Comparison of ENCODE assay signal across 13 mouse cellular contexts in the genomic region with DNA sequence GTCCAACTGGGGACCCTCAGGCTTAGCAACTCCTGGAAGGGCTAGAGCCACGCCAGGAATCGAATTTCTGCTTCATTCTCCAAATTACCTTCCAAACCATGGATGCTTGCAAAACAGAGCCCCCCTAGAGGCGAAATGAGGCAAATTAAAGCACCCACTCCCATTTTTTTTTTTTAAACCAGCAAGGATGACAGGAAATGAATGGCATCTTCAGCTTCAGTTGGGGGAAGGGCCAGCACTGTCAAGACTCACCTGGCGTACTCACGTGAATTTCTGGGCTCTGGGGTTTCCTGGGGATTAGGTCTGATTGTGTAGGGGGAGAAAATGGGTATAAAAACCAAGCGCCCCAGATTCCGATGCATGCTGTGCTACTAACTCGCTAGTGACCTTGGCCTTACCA. TPM values are rescaled to one million over a fixed set of nuclear protein-coding genes. Genes with fewer than 3 reads are reported as not detected.
DNase-seq lines count a peak whose midpoint lies in the region; ATAC-seq lines count a peak whose summit lies in the region.
"Had no signal": no experiment of that assay in that cellular context is flagged by ENCODE, and none has a peak within 500 bp of the region (broad histone marks: within the 10 kb centered on the region; RNA-seq: fewer than 3 reads in every experiment).

No protein-coding gene starts in this region.

- H3K9ac ChIP-seq in lung, embryonic 16.5 days (ENCODE audit: low read length), result no peak overlapping the region
- H3K9ac ChIP-seq in forebrain, embryonic 16.5 days (replicated peaks; ENCODE audit: low read depth, low read length), result peak overlapping the region; percentile 73
- H3K9ac ChIP-seq in midbrain, embryonic 12.5 days (replicated peaks), result peak overlapping the region; percentile 76; the same call in 1 of the 2 replicates

- 28% methylated on average over 8 of the region's 8 CpGs for WGBS in lung, embryonic 16.5 days
- 28% methylated on average over 8 of the region's 8 CpGs for WGBS in forebrain, embryonic 16.5 days
- 44% methylated on average over 8 of the region's 8 CpGs for WGBS in midbrain, embryonic 12.5 days

- H3K4me2 ChIP-seq in lung, embryonic 16.5 days (ENCODE audit: low read depth, low read length), result peak overlapping the region; percentile 96; the same call in 1 of the 2 replicates
- peak overlapping the region; percentile 85 for H3K4me2 ChIP-seq in forebrain, embryonic 16.5 days (ENCODE audit: low read length)
- H3K4me2 ChIP-seq in midbrain, embryonic 12.5 days (replicated peaks), result peak overlapping the region; percentile 71

- no peak overlapping the region for H3K4me3 ChIP-seq in lung, embryonic 16.5 days (ENCODE audit: low read length)
- peak overlapping the region; percentile 57 for H3K4me3 ChIP-seq in forebrain, embryonic 16.5 days (replicated peaks; ENCODE audit: low read length)
- H3K4me3 ChIP-seq in midbrain, embryonic 12.5 days, result peak overlapping the region; percentile 63
- H3K4me3 ChIP-seq: heart, adult 2 months had no signal

- H3K9me3 ChIP-seq in lung, embryonic 16.5 days (ENCODE audit: control insufficient read depth, low read length), result no peaks in the 10 kb centered on the region
- no peaks in the 10 kb centered on the region for H3K9me3 ChIP-seq in forebrain, embryonic 16.5 days (ENCODE audit: control insufficient read depth, low read length)
- no peaks in the 10 kb centered on the region for H3K9me3 ChIP-seq in midbrain, embryonic 12.5 days

- peaks cover 8% of the 10 kb centered on the region for H3K4me1 ChIP-seq in lung, embryonic 16.5 days (replicated peaks; ENCODE audit: control insufficient read depth, insufficient read depth, low read length)
- peaks cover 12% of the 10 kb centered on the region for H3K4me1 ChIP-seq in forebrain, embryonic 16.5 days (replicated peaks; ENCODE audit: control insufficient read depth, insufficient read depth, low read length)
- H3K4me1 ChIP-seq in midbrain, embryonic 12.5 days, result no peaks in the 10 kb centered on the region

- H3K27ac ChIP-seq in lung, embryonic 16.5 days (ENCODE audit: low read length), result no peak overlapping the region
- no peak overlapping the region for H3K27ac ChIP-seq in forebrain, embryonic 16.5 days (ENCODE audit: low read length)
- H3K27ac ChIP-seq in midbrain, embryonic 12.5 days (replicated peaks), result no peak overlapping the region
- H3K27ac ChIP-seq: heart, adult 2 months; macrophage had no signal

- no peak for ATAC-seq in lung, embryonic 16.5 days (ENCODE audit: low read depth)
- no peak for ATAC-seq in forebrain, embryonic 16.5 days
- no peak for ATAC-seq in midbrain, embryonic 12.5 days (ENCODE audit: low FRiP score, low read depth)

- H3K27me3 ChIP-seq in lung, embryonic 16.5 days (ENCODE audit: control insufficient read depth, insufficient read depth, low read depth, low read length), result peaks cover 48% of the 10 kb centered on the region
- H3K27me3 ChIP-seq in forebrain, embryonic 16.5 days (replicated peaks; ENCODE audit: control insufficient read depth, insufficient read depth, low read length), result peaks cover 22% of the 10 kb centered on the region
- H3K27me3 ChIP-seq in midbrain, embryonic 12.5 days, result peaks cover 44% of the 10 kb centered on the region

- DNase-seq in lung, postnatal 4 days, result no peak
- no peak for DNase-seq in ovary, postnatal 14 days (ENCODE audit: low spot score)
- DNase-seq in right cerebral cortex, adult 2 months (ENCODE audit: low spot score in 2 of 2), result no peak
- DNase-seq in spleen, adult 12 weeks (ENCODE audit: low spot score), result no peak
- DNase-seq: adrenal gland, postnatal 14 days; cerebellum, adult 11 months; heart, adult 2 months; layer of hippocampus, postnatal 36 days; right cerebral cortex, postnatal 25 days had no signal

- no peaks in the 10 kb centered on the region for H3K36me3 ChIP-seq in lung, embryonic 16.5 days (ENCODE audit: control insufficient read depth, insufficient read depth, low read length)
- H3K36me3 ChIP-seq in forebrain, embryonic 16.5 days (ENCODE audit: control insufficient read depth, insufficient read depth), result no peaks in the 10 kb centered on the region
- no peaks in the 10 kb centered on the region for H3K36me3 ChIP-seq in midbrain, embryonic 12.5 days

RNA-seq across cellular contexts. Expression of a gene that starts 2.2 kb away (rescaled TPM):
- polyA plus RNA-seq in lung, embryonic 16.5 days (2015; fragmentation: Nextera tagmentation; extraction: Ambion mirVana), result 5.9 and 6.9 TPM in 2 replicates
- 68.5 and 103 TPM in 2 replicates for polyA plus RNA-seq in forebrain, embryonic 16.5 days (2015; fragmentation: Nextera tagmentation; extraction: Ambion mirVana)
- 46.4 and 51.5 TPM in 2 replicates for polyA plus RNA-seq in midbrain, embryonic 12.5 days (2016; fragmentation: Nextera tagmentation; extraction: Ambion mirVana)
- polyA plus RNA-seq: heart, adult 2 months; macrophage had no signal
